Mouse (Mus musculus): ENCODE data around the gene Mettl6.

Mettl6 gene

DNA sequence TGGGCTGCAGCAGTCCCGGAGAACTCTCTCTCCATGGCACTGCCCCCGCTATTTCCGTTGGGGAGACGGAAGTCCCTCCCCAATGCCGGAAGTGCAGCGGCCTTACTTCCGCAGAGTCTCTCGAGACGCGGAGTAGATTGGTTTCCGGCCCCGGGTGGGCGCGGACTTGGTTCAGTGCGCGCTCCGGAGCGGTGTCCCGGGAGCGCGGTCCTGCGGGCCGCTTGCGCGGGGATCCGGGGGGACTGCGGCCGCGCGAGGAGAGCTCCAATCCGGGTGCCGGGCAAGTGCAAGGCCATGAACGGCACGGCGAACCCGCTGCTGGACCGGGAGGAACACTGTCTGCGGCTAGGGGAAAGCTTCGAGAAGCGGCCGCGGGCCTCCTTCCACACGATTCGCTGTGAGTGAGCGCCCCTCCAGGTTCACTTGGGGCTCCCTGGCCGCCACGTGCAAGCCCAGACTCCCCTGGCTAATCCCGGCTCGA is at the start of gene Mettl6:
Gene Mettl6, minus strand, starts transcription at position 66 of the 481 bp plus-strand sequence.
- DNase-seq (ENCODE audit: low spot score): peak; percentile 91

DNA sequence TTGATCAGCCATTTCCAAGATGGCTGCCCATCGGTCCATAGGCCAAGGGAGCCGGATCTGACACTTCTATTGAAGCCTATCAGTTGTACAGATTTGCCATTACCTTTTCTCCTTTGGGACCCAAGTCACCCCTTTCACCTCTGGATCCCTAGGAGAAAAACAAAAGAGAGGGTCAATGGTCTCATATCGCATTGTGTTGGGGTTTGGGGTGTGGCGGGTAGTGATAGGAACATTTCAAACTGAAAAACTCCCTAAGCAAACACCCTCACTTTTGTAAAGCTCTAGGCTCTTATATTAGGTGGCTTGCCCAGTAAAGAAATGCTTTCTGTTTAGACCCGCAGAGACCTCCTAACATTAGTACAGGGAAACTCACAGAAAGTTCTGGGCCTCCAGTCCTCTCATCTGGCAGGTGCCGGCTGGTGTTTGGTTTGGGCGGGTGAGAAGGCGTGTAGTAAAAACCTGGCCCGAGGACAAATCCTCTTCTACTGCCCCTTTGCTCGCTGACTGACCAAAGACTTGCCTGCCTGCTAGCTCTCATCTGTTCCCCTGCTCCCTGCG is 49.1 kb upstream of the Mettl6 start:
- DNase-seq (ENCODE audit: low spot score): no peak

DNA sequence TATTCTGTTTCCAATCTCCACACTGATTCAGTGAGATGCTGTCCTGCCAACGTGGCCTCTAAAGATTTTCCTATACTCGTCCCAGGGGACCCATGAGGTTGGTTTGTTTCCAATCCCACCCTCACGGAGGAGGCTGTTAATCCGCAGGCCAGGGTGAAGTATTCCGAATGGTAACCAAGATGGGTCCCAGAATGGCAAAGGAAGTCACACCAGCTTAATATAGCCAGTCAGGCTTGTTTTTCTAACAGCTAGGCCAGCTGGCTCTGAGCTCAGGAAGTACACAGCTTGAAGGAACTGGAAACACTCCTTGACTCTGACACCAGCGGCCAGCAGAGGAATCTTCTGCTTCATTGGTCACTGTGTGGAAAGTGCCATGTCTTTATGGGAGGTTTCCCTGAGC is 42.5 kb upstream of the Mettl6 start:
- DNase-seq (ENCODE audit: low spot score): no peak

DNA sequence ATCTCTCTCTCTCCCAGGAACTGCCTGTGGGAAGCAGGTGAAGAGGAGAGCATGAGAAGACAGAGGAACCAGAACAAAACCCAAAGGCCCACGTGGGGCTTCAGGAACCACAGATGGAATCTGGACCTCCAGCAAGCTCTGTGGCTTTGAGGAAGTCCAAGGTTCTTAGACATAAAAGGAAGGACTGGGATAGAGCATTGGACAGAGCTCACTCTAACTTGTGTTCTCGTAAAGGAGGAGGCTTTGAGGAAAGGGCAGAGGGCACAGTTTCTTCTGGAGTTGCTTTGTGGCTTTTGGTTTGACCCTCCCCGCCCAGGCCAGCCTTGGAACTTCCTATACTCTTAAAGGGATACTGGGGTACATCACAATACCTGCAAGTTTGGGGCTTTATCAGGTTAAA is 37.8 kb upstream of the Mettl6 start:
- peak; percentile 23 for DNase-seq (ENCODE audit: low spot score)

DNA sequence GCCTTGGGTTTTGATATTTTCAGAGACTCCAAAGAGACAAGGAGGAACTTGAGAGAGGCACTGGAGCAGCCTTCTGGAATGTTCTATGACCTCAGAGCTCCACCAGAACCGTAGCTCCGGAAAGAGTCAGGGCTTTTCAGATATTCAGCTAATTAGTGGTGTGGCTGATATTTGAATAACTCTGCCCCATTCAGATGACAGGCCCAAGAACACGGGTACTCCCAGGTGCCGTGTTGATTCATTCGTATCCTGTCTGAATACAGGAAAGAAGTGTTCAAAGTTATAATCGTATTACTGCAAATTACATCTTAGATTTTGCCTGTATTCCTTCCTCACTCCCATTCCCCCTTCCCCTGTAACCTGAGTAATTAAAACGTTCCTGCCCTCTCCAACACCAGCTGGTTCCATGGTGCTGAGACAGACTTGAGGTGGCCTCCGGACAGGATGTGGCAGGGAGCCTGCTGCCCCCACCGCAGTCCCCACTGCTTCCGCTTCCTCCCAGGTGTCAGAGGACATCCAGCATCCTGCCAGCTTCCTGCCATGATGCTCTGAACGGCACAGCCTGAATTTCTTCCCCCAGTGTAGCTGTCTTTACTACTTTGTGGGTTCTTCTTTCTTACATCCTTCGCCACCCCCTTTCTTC is 36.8 kb upstream of the Mettl6 start:
- no peak for DNase-seq (ENCODE audit: low spot score)

DNA sequence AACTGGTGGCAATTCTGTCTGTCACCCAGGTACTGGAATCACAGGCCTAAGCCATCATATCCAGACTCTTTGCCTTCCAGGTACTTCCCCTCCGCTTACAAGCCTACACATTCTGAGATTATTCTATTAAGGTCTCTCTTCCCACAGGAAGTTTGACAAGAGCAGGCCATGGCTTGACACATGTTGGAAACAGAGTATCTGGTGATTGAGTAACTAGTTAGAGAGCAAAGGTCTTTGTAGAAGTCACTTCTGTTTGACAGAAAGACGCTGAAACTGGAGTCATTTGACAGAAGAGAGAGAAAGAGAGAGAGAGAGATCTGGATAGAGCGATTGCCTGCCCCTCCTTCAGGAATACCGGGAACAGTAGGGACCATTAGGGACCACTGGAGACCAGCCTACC is 36.0 kb upstream of the Mettl6 start:
- peak; percentile 64 for DNase-seq (ENCODE audit: low spot score)

DNA sequence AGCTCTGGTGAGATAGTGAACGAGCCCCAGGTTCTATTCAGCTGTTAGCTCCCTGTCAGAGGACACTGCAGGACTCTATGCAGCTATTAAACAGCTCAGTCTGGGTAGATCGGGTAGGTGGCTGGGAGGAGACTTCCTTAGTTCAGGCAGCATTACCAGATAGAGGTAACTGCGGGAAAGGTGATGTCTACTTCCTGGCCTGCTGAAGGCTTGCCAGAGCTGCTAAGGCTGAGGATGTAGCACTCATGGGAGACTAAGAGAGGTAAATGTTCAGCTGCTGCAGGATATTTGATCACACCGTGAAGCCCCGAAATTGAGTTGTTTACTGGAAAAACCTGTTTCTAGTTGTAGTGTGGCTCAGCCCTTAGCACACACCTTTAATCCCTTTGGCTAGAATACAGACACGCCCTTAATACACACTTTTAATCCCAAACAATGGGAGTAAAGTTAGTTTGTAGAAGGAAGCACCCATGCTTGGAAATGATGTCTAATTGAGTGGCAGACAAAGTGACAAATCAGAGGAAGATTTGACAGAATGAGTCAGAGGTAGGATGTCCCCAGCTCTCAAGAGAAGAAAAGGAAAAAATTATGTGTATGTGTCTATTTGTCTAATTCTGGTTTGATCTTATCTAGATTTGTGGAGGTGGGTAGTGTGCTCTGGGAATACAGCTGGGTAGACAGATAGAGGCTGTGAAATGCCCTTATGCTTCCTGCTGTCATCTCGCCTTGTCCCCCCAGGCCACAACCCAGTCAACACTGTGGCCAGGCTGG is 30.4 kb upstream of the Mettl6 start:
- no peak for DNase-seq (ENCODE audit: low spot score)

DNA sequence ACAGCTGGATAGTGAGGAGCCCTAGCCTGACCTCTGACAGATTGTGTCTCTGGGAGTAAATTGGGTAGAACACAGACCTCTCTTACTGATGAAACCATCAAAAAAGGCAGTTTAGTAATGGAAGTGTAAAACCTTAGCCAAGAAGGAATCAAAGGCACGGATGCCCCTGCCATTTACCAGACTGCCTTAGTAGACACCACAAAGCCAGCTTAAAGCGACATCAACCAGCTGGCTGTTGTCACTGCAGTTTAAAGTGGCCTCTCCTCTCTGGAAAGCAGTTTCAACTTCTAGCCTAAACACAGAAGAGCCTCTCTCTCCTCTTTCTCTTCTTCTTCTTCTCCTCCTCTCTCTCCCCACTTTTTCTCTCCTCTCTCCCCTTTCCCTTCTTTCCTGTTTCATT is 26.5 kb upstream of the Mettl6 start:
- no peak for DNase-seq (ENCODE audit: low spot score)

DNA sequence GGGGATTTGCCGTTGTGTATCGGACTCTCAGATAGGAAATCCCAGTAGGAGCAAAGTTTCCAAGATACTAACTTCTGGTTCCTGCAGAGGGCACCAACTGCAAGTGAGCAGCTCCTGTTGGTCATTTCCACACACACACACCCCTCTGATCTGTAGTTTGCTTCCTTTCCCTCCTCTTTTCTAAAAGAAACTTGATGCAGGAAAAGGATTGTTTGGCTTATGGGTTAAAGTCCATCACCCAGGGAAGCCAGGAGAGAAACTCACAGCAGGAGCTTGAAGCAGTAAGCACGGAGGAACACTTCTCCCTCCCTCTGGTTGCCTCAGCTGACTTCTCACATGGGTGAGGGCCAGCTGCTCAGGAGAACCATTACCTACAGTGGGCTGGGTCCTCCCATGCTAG is 24.3 kb upstream of the Mettl6 start:
- DNase-seq (ENCODE audit: low spot score): peak; percentile 73

DNA sequence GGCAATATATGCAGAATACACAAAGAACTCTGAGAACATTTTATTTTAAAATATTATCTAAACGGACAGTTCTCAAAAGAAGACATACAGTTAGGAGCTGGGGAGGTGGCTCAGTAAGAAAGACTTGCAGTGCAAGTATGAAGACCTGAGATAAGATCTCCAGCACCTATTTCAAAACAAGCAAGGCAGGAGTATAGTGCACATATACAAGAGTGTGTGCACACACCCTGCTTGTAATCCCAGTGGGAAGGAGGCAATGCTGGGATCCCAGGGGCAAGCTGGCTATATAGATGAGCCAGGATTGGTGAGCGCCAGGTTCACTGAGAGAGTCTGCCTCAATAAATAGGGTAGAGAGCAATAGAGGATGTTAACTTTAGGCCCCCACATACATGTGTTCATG is 21.1 kb upstream of the Mettl6 start:
- DNase-seq (ENCODE audit: low spot score): no peak

DNA sequence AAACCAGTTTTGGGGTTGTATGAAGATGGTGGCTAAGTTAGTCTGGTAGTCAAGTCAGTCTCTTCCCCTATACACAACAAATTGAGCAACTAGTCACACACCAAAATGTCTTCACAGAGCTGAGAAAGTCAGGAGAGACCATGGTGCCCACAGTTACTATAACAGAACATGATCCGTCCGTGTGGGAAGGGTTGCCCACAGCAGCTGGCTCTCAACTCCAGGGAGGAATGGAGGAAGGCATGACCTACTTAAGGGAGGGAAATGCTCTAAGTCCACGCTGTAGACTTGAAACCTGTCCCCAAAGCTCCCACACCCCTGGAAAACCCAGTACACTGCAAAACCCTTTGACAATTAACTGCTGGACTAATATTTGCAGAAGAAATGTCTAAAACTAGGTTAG is 15.5 kb upstream of the Mettl6 start:
- DNase-seq (ENCODE audit: low spot score): no peak

DNA sequence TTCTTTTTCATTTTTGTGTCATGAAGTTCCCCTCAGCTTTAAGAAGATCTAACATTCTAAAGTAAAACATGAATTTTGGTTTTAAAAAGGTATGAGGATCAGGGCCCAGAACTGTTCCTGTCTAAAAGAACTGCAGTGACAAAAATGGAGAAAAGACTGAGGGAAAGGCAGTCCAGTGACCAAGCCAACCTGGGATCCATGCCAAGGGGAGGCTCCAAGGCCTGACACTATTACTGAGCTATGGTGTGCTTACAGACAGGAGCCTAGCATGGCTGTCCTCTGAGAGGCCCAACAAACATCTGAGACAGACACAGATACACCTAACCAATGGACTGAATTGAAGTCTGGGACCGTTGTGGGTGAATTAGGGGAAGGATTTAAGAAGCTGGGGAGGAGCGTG is 15.1 kb upstream of the Mettl6 start:
- no peak for DNase-seq (ENCODE audit: low spot score)

DNA sequence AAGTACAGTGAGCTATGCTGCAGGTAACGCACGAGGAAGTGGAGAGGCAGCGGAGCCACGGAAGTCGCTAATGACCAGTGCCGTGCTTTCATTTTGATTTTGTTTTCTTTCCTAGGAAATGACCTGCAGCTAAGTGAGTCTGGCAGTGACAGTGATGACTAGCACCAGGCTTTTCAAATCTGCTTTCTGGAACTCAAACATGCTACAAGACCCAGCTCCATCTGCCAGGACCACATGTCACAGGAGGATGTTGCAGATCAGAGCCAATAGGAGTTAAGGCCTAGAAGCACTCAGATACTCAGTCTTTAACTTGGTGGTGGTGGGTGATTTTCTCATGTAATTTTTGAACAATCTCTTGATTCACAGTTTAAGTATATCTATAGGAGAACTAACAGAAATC is 11.6 kb upstream of the Mettl6 start:
- no peak for DNase-seq (ENCODE audit: low spot score)

DNA sequence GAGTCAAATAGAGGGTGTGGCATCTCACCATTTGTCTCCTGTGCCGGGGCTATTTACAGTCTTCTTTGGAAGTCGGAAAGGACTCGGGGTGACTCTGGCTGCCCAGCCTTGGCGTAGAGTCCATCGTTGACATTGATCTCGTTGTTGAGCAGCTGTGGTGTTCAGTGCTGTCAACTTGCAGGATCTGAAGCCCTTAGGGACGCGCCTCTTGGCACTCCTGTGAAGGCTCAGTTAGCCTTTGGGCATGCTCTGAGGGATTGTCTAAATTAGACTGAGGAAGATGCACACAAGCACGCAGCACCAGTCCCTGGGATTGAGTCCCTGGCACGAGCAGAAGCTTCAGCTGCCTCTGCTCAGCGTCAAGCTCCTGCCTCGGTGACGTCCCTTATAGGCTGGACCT is 8.6 kb upstream of the Mettl6 start:
- DNase-seq (ENCODE audit: low spot score): no peak

DNA sequence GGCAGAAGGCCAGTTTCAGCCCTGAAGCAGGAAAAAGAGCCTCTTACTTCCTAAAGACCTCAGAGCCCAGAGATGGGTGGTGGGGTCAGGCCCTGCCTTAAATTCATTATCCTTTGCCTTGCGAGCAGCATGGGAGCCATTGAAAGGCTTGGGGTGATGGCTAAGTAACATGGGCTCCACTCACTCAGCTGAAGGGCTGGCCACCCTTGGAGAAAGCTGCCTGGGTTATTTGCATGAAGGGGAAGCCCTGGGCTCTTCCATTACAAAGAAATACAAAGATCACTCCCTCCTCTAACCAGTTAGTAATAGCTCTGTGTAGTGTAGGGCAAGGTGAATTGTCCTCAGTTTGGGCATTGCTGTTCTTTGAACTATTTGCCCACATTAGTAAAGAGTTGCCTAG is 4.7 kb upstream of the Mettl6 start:
- DNase-seq (ENCODE audit: low spot score): no peak

DNA sequence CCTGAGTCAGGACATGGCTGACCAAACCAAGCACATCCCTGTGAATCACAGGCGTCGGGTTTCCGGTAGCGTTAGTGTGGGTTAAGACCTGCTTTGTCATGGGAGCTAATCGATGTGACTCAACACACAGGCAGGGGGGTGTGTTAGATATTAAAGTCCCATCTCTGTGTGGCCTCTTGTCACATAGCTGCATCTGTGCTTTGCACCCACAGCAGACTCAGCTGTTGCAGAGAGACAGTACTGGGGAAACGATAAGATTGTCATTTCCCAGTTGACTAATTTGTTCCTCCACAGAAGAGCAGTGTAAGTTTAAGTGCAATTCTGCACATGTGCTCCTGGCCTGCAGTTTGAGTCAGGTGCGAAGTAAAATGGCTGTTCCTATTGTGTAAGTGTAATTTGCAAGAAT is 1.4 kb upstream of the Mettl6 start:
- no peak for DNase-seq (ENCODE audit: low spot score)

DNA sequence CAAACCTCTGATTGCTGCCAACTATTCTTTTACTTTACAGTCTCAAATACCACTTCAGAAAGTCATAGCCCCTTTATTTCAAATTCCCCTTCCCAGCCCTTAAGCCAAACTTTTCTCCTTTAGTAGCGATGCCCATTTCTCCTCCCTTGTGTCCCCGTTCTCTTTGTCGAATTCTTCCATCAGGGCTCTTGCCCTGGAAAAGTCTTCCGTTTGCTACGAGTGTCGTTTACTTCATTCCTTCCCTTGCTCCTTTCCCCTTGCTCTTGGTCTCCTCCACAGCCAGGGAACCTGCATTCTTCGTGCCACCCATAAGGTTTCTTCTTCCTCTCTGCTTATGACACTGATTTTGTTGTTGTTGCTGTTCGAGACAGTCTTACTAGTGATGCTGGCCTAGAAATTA is 698 bp upstream of the Mettl6 start:
- DNase-seq (ENCODE audit: low spot score): no peak

DNA sequence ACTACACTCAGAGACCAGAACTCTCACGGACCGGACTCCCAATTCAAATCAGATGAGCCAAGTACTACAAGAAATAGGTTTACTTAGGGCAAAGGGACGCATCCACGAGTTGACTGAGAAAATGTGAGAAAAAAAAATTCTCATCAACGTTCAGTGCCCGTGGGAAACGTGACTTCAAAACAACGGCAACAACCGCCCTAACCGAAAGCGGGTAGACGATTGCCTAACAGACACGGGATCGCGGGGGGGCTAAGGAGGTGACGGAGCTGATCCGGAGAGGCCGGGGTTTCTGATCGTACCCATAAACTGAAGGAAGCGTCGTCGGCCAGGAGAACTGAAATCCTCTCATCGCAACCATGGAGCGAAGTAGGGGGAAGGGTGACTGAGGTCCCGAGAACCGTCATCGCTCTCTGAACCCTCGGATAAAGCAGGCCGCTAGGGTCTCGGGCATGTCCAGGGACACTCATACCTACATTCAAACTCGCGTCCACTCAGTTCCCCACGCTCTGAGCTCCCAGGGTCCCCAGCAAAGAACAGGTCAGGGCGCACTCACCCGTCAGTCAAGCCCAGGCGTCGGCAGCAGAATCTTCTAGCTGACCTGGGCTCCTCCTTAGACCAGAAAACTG is 378 bp downstream of the Mettl6 start, which contains the start of gene Eaf1:
Gene Eaf1, plus strand, starts transcription at position 51 of the 626 bp plus-strand sequence.
- no peak for DNase-seq (ENCODE audit: low spot score)

DNA sequence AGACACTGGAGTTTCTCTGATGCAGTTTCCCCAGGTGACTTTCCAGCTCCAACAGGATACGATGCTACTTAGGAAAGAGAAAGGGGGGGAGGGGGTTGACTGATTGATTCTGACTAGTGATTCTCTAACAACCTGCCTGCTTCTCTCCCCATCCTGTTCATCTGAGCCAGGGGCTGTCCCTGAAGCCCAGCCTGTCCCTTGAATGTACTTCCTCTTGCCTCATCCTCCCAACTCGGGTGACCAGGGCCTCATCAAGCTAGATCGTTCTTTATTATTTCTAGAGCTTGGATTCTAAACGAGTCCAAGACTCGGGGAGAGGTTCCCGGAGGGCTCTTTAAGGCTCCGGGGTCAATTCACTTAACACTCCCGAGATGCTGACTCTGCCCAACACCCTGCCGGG is 939 bp downstream of the Mettl6 start:
- DNase-seq (ENCODE audit: low spot score): no peak

DNA sequence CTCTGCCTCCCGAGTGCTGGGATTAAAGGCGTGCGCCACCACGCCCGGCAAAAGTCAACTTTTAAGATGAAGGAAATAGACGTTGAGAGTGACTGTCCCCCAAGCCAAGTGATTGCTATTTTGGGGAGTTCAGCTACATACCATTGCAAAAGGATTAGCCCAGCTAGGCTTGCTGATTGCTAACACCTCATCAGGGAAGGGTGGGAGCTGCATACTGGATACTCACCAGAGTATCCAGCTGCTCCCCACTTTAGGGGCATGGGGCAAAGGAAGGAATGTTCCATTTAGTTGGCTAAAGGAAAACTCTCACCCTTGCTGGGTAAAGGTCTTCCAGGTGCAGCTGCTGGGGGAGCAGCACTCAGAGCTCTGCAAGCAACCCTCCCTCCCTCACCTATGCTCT is 6.8 kb downstream of the Mettl6 start:
- no peak for DNase-seq (ENCODE audit: low spot score)

DNA sequence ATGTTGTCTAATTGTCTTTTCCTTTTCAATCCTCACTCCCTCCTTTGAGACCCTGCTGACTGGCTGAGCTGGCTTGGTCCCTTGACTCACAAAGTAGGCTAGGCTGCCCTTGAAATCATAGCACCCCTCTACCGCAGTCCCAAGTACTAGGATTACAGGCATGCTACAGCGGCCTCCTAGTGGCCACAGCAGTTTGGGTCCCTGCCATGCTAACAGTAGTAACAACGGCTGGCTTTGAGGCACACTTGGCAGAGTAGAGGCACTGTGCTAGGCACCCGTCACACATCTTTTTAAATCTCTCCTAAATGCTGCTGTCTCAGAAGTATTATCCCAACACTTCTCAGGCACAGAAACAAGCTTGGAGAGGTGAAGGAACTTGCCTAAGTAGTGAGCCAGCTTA is 8.4 kb downstream of the Mettl6 start:
- DNase-seq (ENCODE audit: low spot score): no peak

DNA sequence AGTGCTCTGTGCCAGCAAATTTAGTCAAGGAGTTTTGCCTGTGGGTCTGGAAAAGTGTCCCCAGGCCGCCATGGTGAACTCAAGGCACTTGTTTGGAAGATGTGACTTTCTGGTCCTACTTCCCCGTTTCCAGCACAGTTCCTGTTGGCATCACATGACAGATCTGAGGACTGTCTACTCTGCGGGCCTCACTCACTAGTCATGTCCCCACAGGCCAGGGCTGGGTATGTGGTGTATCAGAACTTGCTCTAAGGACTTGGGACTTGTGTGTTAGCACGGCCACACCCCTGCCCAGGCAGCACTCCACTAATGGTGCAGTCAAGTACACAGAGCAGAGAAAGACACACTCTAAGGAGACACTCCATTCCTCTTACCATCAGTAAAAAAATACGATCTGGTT is 12.4 kb downstream of the Mettl6 start:
- no peak for DNase-seq (ENCODE audit: low spot score)

DNA sequence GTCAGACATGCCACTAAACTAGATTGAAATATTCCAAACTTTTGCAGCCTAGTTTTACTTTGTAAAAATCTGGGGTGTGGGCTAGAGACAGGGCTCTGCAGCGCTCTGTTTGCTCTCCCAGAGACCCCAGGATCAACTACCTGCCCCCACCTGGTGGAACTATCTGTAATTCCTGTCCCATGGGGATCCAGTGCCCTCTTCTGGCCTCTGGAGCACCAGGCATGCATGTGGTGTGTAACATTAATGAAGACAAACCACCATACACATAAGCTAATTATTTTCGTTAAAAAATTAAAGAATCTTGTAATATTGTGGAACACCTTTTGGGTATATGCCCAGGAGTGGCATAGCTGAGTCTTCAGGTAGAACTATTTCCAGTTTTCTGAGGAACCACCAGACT is 21.5 kb downstream of the Mettl6 start:
- no peak for DNase-seq (ENCODE audit: low spot score)
